Mouse (Mus musculus) kidney, postnatal 0 days (tissue): ENCODE results near the gene Rnf152. TPM values are rescaled to one million over a fixed set of nuclear protein-coding genes. Genes with fewer than 3 reads are reported as not detected.
A peak's percentile ranks its signal among the peaks of the same experiment; 100 is the strongest.

Experiments used
- ATAC-seq: fragments of 200-750 bp; cut with Nextera tagmentation; replicated peaks from 2 replicates; pipeline ENCODE4 v1.8.0; 2017; ENCODE audit warnings: low read depth, moderate number of reproducible peaks, moderate TSS enrichment, moderate library complexity; ENCODE audit not compliant: low FRiP score
- DNase-seq: peaks from one replicate; pipeline ENCODE4 v3.0.0-alpha.2; 2016; ENCODE audit warnings: low spot score
- H3K27ac ChIP-seq: fragments of 300-500 bp; sonication (generic); 2 replicates; pipeline ENCODE4 v1.5.1; 2014; ENCODE audit warnings: mild to moderate bottlenecking
- H3K27me3 ChIP-seq: fragments of 300-500 bp; sonication (generic); 2 replicates; pipeline ENCODE4 v1.6.1; 2014; ENCODE audit warnings: low read length, mixed read lengths; ENCODE audit not compliant: insufficient read depth
- H3K36me3 ChIP-seq: fragments of 300-500 bp; sonication (generic); 2 replicates; pipeline ENCODE4 v1.6.1; 2014; ENCODE audit warnings: low read length, mixed read lengths; ENCODE audit not compliant: insufficient read depth
- H3K4me1 ChIP-seq: fragments of 300-500 bp; sonication (generic); replicated peaks from 2 replicates; pipeline ENCODE4 v1.6.1; 2014; ENCODE audit warnings: antibody characterized with exemption, low read length, mixed read lengths; ENCODE audit not compliant: insufficient read depth
- H3K4me2 ChIP-seq: fragments of 300-500 bp; sonication (generic); 2 replicates; pipeline ENCODE4 v1.6.1; 2014; ENCODE audit warnings: mild to moderate bottlenecking, low read length, moderate library complexity, mixed read lengths
- H3K4me3 ChIP-seq: fragments of 300-500 bp; sonication (generic); replicated peaks from 2 replicates; pipeline ENCODE4 v1.5.1; 2014; ENCODE audit warnings: low read depth, low read length
- H3K9ac ChIP-seq: fragments of 300-500 bp; sonication (generic); 2 replicates; pipeline ENCODE4 v1.6.1; 2014; ENCODE audit warnings: low read depth, low read length
- H3K9me3 ChIP-seq: fragments of 300-500 bp; sonication (generic); replicated peaks from 2 replicates; pipeline ENCODE4 v1.6.1; 2016; ENCODE audit warnings: low read length, inconsistent platforms, mixed read lengths
- CTCF ChIP-seq: IDR thresholded peaks from 2 replicates; pipeline ENCODE4 v1.5.1; 2016; ENCODE audit warnings: antibody characterized with exemption, low read depth, mild to moderate bottlenecking, moderate library complexity
- WGBS: fragments of 180-500 bp; shearing (Covaris S2); extraction: QIAGEN DNeasy Blood & Tissue Kit; methylation state at CpG from one replicate; pipeline ENCODE4 v1.1.7; 2014; 5-methylcytosine and 5-hydroxymethylcytosine counted together
- polyA plus RNA-seq: library from polyadenylated mRNA; unstranded; fragments of >200 nt; fragmentation: Nextera tagmentation; extraction: Ambion mirVana; gene quantifications from 2 replicates; pipeline ENCODE4 v1.2.1, GENCODE M21; 2015

Gene Rnf152
- polyA plus RNA-seq, 1 experiment from 2014 or later = 2.0 TPM

GRCm38 (mm10) chr1:105358896-105359295, 2.4 kb upstream of the Rnf152 start:
- TF ChIP-seq CTCF = no peak
- Histone ChIP-seq H3K36me3 (no peaks in the 10 kb centered on the region), H3K9me3 (no peaks in the 10 kb centered on the region), H3K27ac (no peak overlapping the region), H3K4me2 (no peak overlapping the region), H3K4me3 (no peak overlapping the region), H3K4me1 (peaks cover 4% of the 10 kb centered on the region; the same call in 1 of the 2 replicates), H3K27me3 (no peaks in the 10 kb centered on the region), H3K9ac (no peak overlapping the region)
- 54% methylated on average over 4 of the region's 4 CpGs for WGBS
- no peak for DNase-seq
- ATAC-seq = no peak

- WGBS = 0% methylated on average over 13 of the region's 23 CpGs
- ATAC-seq (peak; percentile 31; the same call in 1 of the 2 replicates), DNase-seq (no peak)
- H3K4me1 ChIP-seq = peaks cover 4% of the 10 kb centered on the region; the same call in 1 of the 2 replicates
- H3K4me2 ChIP-seq = peak overlapping the region; percentile 94
- TF ChIP-seq CTCF = no peak
- peak overlapping the region; percentile 28; the same call in 1 of the 2 replicates for H3K27ac ChIP-seq
- H3K4me3 ChIP-seq = peak overlapping the region; percentile 84
- no peaks in the 10 kb centered on the region for H3K36me3 ChIP-seq
- H3K27me3 ChIP-seq = no peaks in the 10 kb centered on the region
- no peaks in the 10 kb centered on the region for H3K9me3 ChIP-seq
- peak overlapping the region; percentile 70 for H3K9ac ChIP-seq
Observed at GRCm38 (mm10) chr1:105355910-105356290, 610 bp downstream of the Rnf152 start.

DNA sequence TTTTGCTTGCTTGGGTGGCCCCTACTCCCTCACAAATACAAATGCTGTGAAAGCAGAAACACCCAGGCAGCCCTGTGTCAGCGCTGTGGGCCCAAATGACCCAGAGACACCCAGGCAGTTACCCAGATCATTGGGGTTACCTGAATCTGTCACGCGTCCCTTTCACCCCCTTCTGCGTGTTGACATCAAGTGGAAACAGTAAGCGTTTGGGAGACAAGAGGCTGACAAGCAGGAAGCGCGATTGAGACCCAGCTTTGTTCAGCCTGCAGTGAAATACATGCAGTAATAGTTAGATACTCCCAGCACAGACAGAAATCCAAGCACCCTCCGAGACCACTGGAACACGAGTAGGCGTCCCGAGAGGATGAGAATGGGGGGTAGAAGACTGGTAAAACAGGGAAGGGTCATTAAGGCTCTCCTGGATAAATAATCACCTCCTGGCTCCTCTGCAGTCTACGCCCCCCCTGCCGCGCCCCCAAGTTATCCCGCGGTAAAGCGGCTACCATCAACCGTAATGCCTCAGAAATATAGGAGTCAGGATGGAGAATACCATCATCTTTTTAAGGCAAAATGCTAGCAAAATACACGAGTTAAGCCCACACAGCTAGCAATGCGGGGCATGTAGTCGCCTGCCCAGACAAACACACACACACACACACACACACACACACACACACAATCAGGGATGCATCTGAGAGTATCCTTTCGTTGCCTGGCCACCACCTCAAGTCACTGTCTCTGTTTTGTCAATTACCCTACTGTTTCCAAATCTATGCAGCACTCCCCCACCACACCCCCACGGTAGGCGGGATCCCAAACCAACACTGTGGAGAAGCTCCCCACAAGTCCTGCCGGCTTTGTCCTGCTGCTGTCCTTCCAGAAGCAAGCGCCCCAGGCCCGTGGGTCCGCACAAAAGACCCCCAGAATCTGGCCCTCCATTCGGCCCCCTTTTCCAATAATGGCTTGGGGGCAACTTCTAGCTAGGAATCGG, 1.3 kb downstream of the Rnf152 start:
- Histone ChIP-seq H3K9me3 (no peaks in the 10 kb centered on the region), H3K36me3 (no peaks in the 10 kb centered on the region), H3K4me2 (peak overlapping the region; percentile 94), H3K4me3 (peak overlapping the region; percentile 84), H3K4me1 (peaks cover 4% of the 10 kb centered on the region; the same call in 1 of the 2 replicates), H3K9ac (peak overlapping the region; percentile 70), H3K27me3 (no peaks in the 10 kb centered on the region), H3K27ac (no peak overlapping the region)
- 7% methylated on average over 30 of the region's 30 CpGs for WGBS
- TF ChIP-seq CTCF = no peak
- ATAC-seq (peak; percentile 26; the same call in 1 of the 2 replicates), DNase-seq (peak; percentile 57)

- no peak for DNase-seq
- no peak for TF ChIP-seq CTCF
- WGBS = 88% methylated on average over 4 of the region's 4 CpGs
Observed at GRCm38 (mm10) chr1:105351806-105352205, 4.7 kb downstream of the Rnf152 start.

DNA sequence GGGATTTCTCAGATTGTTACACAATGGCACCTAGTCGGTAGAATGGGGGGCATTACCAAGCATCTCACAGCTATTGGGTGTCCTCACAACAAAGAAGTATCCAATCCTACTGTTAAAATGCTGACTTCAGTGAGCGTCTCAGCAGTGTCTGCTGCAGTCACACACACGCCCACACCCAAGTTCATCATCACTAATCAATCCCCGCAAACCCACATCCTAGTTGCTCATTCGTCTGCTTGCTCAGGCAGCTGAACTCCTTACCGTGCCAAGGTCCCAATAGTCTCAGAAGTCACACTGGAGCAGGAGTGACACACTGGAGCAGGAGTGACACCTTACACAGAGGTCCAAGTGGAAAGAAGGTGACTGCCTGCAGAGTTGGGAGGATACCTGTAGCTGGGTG, 14.2 kb downstream of the Rnf152 start:
- WGBS = 81% methylated on average over 6 of the region's 6 CpGs
- H3K4me3 ChIP-seq = no peak overlapping the region
- no peak for TF ChIP-seq CTCF

More at GRCm38 (mm10) chr1:105351806-105352205, 4.7 kb downstream of the Rnf152 start:
- Histone ChIP-seq H3K9me3 (no peaks in the 10 kb centered on the region), H3K36me3 (no peaks in the 10 kb centered on the region), H3K4me3 (no peak overlapping the region), H3K9ac (no peak overlapping the region), H3K4me1 (peaks cover 2% of the 10 kb centered on the region; the same call in 1 of the 2 replicates), H3K27ac (no peak overlapping the region), H3K4me2 (no peak overlapping the region), H3K27me3 (no peaks in the 10 kb centered on the region)
- ATAC-seq = no peak

DNA sequence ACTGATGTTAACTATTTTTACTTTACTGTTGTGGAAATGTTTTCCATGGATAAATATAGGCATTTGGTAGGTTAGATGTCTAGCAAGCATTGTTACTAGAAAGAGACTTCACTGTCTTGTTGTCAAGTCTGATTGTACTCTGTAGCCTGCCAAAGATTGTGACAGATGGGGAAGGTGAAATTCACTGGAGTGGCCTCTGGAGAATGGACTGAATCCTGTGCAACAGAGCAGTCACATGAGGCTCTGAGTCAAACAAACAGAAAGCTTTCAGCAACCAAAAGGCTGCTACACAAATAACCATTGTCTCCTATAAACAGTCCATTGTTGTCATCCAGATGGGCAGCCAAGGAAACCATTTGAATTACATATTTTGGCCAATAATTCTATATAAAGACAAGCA, 15.6 kb downstream of the Rnf152 start:
- DNase-seq = no peak
- H3K9ac ChIP-seq = no peak overlapping the region
- no peaks in the 10 kb centered on the region for H3K27me3 ChIP-seq
- no peaks in the 10 kb centered on the region for H3K4me1 ChIP-seq
- no peak for TF ChIP-seq CTCF
- no peak for ATAC-seq
- H3K36me3 ChIP-seq = no peaks in the 10 kb centered on the region
- H3K4me2 ChIP-seq = no peak overlapping the region
- H3K9me3 ChIP-seq = no peaks in the 10 kb centered on the region
- no peak overlapping the region for H3K27ac ChIP-seq
- H3K4me3 ChIP-seq = no peak overlapping the region

More for the DNA sequence above, 14.2 kb downstream of the Rnf152 start:
- H3K27me3 ChIP-seq = no peaks in the 10 kb centered on the region
- H3K36me3 ChIP-seq = no peaks in the 10 kb centered on the region
- DNase-seq (no peak), ATAC-seq (no peak)
- H3K9me3 ChIP-seq = no peaks in the 10 kb centered on the region
- no peak overlapping the region for H3K27ac ChIP-seq
- H3K4me2 ChIP-seq = no peak overlapping the region
- H3K9ac ChIP-seq = no peak overlapping the region
- no peaks in the 10 kb centered on the region for H3K4me1 ChIP-seq
